Mouse (Mus musculus) spleen, adult 2 months (tissue): ENCODE results near the gene Mfap4. TPM values are rescaled to one million over a fixed set of nuclear protein-coding genes. Genes with fewer than 3 reads are reported as not detected.

Experiments
- DNase-seq, 2 experiments: peaks; one replicate each; pipeline versions ENCODE4 v3.0.0 to v3.0.0-alpha.2; 2012 to 2021; ENCODE audit warnings: low spot score in 2 of 2, low read depth in 1 of 2
- H3K27ac ChIP-seq: fragments of 200-500 bp; 2 replicates; pipeline ENCODE4 v1.5.1; 2012; ENCODE audit warnings: low read length, inconsistent platforms; ENCODE audit not compliant: insufficient read depth
- H3K27me3 ChIP-seq: fragments of 200-500 bp; 2 replicates; pipeline ENCODE4 v1.6.1; 2012; ENCODE audit warnings: mild to moderate bottlenecking, moderate library complexity, low read length, inconsistent platforms; ENCODE audit not compliant: control insufficient read depth, insufficient read depth
- H3K36me3 ChIP-seq: fragments of 200-500 bp; 2 replicates; pipeline ENCODE4 v1.6.1; 2012; ENCODE audit warnings: mild to moderate bottlenecking, low read length, inconsistent platforms; ENCODE audit not compliant: control insufficient read depth, insufficient read depth
- H3K4me1 ChIP-seq: fragments of 200-500 bp; 2 replicates; pipeline ENCODE4 v1.6.1; 2011; ENCODE audit warnings: inconsistent platforms; ENCODE audit not compliant: control insufficient read depth, insufficient read depth, insufficient read length
- H3K4me3 ChIP-seq: fragments of 200-500 bp; 2 replicates; pipeline ENCODE4 v1.5.1; 2011; ENCODE audit warnings: mild to moderate bottlenecking, inconsistent platforms; ENCODE audit not compliant: insufficient read depth, insufficient read length; ENCODE audit errors: extremely low read depth
- CTCF ChIP-seq: fragments of 200-500 bp; IDR thresholded peaks from 2 replicates; pipeline ENCODE4 v1.5.1; 2011; ENCODE audit warnings: mild to moderate bottlenecking, inconsistent platforms; ENCODE audit not compliant: insufficient read depth, insufficient read length, insufficient replicate concordance; ENCODE audit errors: extremely low read depth
- POLR2A ChIP-seq: fragments of 200-500 bp; IDR thresholded peaks from 2 replicates; pipeline ENCODE4 v1.6.1; 2011; ENCODE audit warnings: low read depth, low read length, inconsistent platforms
- WGBS: fragments of 180-500 bp; shearing (Covaris S2); methylation state at CpG from one replicate; pipeline ENCODE4 v1.1.7; 2018; 5-methylcytosine and 5-hydroxymethylcytosine counted together
- polyA plus RNA-seq: library from polyadenylated mRNA; depleted of rRNA; stranded (reverse); fragments of >200 nt; gene quantifications from 2 replicates; pipeline ENCODE4 v1.2.3, GENCODE M21; 2012

Gene Mfap4
- polyA plus RNA-seq, 1 experiment: 31.2 TPM

DNA sequence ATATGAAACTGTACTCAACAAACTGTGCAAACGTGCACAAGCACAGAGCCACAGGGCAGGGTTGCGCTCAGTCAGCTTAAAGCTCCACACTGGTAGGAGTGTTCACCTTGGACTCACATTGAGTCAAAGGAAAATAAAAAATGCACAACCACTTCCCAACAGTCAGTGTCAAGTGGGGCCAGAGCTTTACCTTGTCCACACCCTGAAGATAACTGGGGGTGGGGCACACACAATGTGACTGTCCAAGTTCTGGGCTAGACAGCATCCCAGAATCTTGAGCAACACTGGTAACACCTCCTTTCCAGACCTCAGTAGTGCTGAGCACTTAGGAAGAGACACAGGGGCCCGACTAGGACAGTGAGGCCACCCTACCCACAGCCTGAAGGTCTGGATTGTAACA, 33.6 kb downstream of the Mfap4 start:
- no peaks in the 10 kb centered on the region for H3K36me3 ChIP-seq
- no peaks in the 10 kb centered on the region for H3K4me1 ChIP-seq
- no peak overlapping the region for H3K4me3 ChIP-seq
- no peaks in the 10 kb centered on the region for H3K27me3 ChIP-seq
- no peak for DNase-seq
- 90% methylated on average over 3 of the region's 3 CpGs for WGBS
- no peak for TF ChIP-seq POLR2A
- TF ChIP-seq CTCF: no peak
- no peak overlapping the region for H3K27ac ChIP-seq

DNA sequence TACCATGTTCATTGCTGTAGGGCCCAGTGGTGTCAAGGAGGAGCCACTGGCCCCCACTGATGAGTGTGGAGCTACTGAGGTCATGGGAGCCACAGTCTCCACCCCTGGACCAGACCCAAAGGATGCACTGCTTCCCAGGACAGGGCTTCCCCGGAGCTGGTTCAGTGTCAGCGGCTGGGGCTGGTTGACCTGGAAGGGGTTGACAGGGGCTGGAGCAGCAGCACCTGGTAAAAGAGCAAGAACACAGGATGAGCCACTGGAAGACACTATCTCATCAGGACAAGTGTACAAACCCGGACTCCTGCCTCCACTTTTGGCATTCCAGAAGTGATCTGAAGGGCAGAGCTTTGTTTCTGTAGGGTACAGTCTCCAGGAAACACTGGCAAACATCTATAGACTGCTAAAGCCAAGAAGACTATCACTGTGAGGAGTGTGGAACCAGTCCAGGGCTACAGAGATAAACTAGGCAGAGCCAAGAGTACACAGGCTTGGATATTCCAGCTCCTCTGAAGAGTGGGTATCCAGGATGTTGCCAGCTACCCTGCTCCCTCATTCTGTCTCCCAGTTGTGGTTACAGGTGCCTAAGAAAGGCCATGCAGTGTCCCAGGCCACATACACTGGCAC, 34.4 kb downstream of the Mfap4 start:
- WGBS: 84% methylated on average over 3 of the region's 3 CpGs

DNA sequence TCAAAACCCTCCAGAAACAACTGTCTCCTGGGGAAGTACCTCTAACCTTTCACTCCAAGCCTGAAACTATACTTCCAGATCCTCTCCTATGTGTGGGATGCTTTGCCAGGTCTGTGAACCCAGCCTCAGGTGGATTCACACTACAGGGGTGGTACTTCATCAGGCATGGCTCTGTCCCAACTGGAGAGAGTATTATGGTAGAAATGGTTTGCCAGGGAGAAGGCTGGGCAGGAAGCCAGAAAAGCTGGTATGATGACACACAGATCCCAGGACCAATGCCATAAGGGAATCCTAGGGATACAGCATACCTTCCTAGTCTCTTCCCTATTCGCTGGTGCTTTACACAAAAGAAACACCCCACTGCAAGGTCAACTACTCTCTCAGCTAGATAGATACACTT, 41.6 kb downstream of the Mfap4 start:
- Histone ChIP-seq H3K4me1 (no peaks in the 10 kb centered on the region), H3K27ac (no peak overlapping the region), H3K36me3 (no peaks in the 10 kb centered on the region), H3K4me3 (no peak overlapping the region), H3K27me3 (no peaks in the 10 kb centered on the region)
- TF ChIP-seq CTCF (no peak), POLR2A (no peak)
- 80% methylated on average over 1 of the region's 1 CpGs for WGBS
- DNase-seq: no peak

More for the DNA sequence above, 34.4 kb downstream of the Mfap4 start:
- Histone ChIP-seq H3K4me3 (no peak overlapping the region), H3K27ac (no peak overlapping the region), H3K27me3 (no peaks in the 10 kb centered on the region), H3K4me1 (no peaks in the 10 kb centered on the region), H3K36me3 (no peaks in the 10 kb centered on the region)
- no peak for DNase-seq
- TF ChIP-seq CTCF: no peak
- TF ChIP-seq POLR2A: no peak

DNA sequence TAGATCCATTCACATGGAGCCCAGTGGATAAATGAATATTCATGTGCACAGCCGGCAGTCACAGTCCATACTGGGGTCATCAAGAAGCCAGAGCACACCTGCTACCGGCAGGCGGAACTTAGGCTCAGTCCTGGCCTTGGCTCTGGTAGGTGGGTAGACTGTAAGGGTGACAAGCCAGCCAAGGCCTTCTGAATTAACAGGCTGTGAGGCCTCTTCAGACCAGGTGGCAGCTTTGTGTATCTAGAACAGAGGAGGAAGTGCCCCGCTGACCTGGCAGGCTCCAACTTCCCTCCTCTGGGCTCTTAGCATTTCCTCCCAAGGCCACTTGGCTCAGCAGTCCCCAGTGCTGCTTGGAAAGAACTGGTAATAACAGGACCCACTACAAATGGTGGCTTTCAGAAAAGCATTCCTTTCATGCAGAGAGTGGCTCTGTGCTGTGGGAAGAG, 44.1 kb downstream of the Mfap4 start:
- WGBS: 38% methylated on average over 4 of the region's 4 CpGs

DNA sequence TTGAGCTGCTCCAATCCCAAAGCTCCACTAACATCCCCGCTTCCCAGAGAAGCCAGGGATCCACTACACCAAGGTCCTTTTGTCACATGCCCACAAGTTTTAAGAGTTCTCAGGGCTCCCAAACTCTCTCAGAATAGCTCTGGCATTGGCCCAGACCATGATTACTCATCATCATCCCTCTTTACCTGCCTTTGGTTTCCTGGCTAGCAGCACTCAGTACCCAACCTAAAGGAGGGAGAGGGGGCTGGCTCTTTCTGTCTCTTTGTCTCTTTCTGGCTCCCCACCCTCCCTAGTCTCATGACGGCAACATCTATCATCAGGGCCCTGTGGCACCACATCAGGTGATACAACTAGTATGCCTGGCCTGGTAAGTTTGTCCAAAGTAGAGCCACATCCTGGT, 47.6 kb downstream of the Mfap4 start:
- no peaks in the 10 kb centered on the region for H3K27me3 ChIP-seq
- no peaks in the 10 kb centered on the region for H3K36me3 ChIP-seq
- no peak overlapping the region for H3K27ac ChIP-seq
- TF ChIP-seq CTCF: no peak
- TF ChIP-seq POLR2A: no peak
- no peak overlapping the region for H3K4me3 ChIP-seq
- H3K4me1 ChIP-seq: no peaks in the 10 kb centered on the region
- WGBS: 91% methylated on average over 2 of the region's 2 CpGs
- no peak for DNase-seq

More for the DNA sequence above, 44.1 kb downstream of the Mfap4 start:
- TF ChIP-seq POLR2A: no peak
- TF ChIP-seq CTCF: no peak
- Histone ChIP-seq H3K27me3 (no peaks in the 10 kb centered on the region), H3K36me3 (no peaks in the 10 kb centered on the region), H3K4me3 (no peak overlapping the region), H3K4me1 (no peaks in the 10 kb centered on the region), H3K27ac (0 out of 2 replicates have a peak overlapping the region, but pooled peaks have one; percentile 20)
- peak in 1 of 2 experiments; percentile 6 for DNase-seq

DNA sequence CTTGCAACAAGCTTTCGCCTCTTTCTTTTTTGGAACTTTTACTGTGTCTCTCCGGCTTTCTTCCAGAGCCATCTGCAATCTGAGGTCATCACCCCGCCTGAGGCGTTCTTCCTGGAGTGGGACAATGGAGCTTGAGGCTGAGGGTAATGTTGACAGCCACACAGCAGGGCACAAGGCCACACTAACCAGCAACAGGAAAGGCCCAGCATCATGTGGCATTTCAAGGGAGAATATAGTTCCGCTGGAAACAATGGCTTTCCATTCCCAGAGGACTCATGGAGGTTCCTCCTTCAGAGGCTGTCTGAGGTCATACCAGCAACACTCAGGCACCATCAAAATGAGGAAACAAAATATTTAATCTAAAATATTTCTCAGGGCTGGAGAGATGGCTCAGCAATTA, 48.3 kb downstream of the Mfap4 start:
- WGBS: 82% methylated on average over 5 of the region's 5 CpGs
- TF ChIP-seq CTCF (no peak), POLR2A (no peak)
- no peak for DNase-seq

DNA sequence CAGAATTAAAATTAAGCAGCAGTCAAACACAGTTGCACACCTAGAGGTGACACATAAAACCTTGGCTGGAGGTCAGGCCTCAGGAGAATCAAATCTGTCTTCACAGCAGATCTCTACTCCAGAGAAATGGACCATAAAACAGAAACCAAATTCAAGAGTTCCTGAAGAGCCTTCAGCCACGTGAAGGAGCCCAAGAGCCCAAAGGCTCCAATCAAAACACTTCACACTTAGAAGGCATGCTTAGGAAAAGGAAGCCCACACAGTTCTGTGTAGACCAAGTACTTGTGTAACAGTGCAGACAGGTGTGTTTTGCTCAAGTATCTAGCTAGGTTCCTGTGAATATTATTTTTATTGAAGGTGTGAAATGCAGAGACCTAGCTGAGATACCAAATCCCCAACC, 50.3 kb downstream of the Mfap4 start:
- H3K4me1 ChIP-seq: no peaks in the 10 kb centered on the region
- H3K27me3 ChIP-seq: no peaks in the 10 kb centered on the region
- no peak for DNase-seq
- WGBS: 34% methylated on average over 1 of the region's 1 CpGs
- no peak overlapping the region for H3K27ac ChIP-seq
- H3K4me3 ChIP-seq: no peak overlapping the region
- no peak for TF ChIP-seq POLR2A
- TF ChIP-seq CTCF: no peak
- H3K36me3 ChIP-seq: no peaks in the 10 kb centered on the region

More for the DNA sequence above, 48.3 kb downstream of the Mfap4 start:
- H3K4me1 ChIP-seq: no peaks in the 10 kb centered on the region
- peak overlapping the region; percentile 51 for H3K27ac ChIP-seq
- H3K27me3 ChIP-seq: no peaks in the 10 kb centered on the region
- no peaks in the 10 kb centered on the region for H3K36me3 ChIP-seq
- H3K4me3 ChIP-seq: no peak overlapping the region
